Mouse (Mus musculus): ENCODE results near the gene Grifin. TPM values are rescaled to one million over a fixed set of nuclear protein-coding genes. Genes with fewer than 3 reads are reported as not detected.

Grifin gene
- polyA plus RNA-seq, 1 experiment from 2014 or later = not detected

DNA sequence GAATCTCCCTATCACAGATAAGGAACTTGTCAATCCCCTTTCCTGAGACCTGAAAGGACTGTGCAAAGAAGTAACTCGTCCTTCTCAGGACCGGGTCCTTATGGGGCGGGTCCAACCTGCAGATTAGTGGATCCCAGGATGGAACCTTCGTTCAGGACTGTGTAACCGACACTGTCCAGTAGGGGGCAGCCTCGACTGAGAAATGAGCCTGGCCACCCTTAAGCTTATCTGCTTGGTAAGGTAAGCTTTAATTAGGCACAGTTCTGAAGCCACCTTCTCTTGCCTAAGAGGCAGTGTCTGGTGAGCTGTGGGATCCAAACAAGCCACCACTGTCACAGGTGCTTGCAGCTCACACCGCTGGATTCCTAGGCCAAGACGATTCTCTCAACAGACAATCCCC, 24.8 kb downstream of the Grifin start:
- Histone ChIP-seq H3K4me1 (replicated peaks) (peaks cover 21% of the 10 kb centered on the region), H3K27ac (replicated peaks) (no peak overlapping the region), H3K36me3 (no peaks in the 10 kb centered on the region), H3K4me2 (no peak overlapping the region), H3K27me3 (no peaks in the 10 kb centered on the region), H3K9ac (no peak overlapping the region), H3K9me3 (no peaks in the 10 kb centered on the region), H3K4me3 (no peak overlapping the region)
- ATAC-seq (ENCODE audit: low FRiP score, low read depth) = no peak
- WGBS = 15% methylated on average over 8 of the region's 8 CpGs

DNA sequence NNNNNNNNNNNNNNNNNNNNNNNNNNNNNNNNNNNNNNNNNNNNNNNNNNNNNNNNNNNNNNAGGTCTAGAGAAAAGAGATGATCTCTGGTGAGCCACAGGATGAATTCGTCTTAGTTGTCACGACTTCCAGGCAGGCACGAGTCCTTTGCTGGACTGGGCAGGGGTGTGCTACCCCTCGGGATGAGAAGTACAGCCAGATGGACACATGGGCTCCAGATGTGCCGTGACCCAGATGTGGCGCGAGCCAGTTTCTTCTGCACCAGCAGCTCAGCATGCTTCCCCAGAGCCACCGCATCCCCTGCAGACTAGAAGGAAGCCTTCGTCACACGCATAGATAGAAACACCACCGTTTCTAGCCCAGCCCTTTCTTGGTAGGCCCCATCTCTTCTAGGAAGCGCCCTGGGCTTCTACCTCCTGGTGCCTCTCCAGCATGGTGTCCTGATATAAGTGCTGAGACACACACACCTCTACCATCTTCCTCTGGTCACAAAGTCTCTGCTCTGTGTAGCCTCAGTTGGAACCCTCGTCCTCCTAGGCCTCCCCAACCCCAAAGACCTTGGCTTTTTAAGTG, 26.7 kb downstream of the Grifin start:
- Histone ChIP-seq H3K27me3 (no peaks in the 10 kb centered on the region), H3K36me3 (no peaks in the 10 kb centered on the region), H3K4me3 (no peak overlapping the region), H3K27ac (replicated peaks) (no peak overlapping the region), H3K4me1 (replicated peaks) (peaks cover 13% of the 10 kb centered on the region), H3K9ac (no peak overlapping the region), H3K9me3 (no peaks in the 10 kb centered on the region), H3K4me2 (no peak overlapping the region)
- WGBS = 81% methylated on average over 13 of the region's 13 CpGs
- ATAC-seq (ENCODE audit: low FRiP score, low read depth) = no peak

DNA sequence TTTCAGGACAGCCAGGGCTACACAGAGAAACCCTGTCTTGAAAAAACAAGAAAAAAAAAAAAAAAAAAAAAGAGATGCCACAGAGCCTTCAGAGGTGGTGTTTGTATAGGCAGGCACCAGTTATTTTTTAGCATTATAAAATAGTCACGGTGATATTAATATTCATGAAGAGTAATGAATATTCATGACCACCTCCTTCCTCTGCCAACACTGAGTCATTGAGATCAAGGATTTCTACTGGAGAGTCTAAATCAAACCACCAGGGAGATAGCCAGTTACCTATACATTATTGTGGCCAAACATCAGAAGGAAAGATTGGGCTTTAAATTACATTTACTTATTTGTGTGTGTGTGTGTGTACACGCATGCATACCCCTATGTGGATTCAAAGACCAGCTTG, 38.1 kb downstream of the Grifin start:
- no peaks in the 10 kb centered on the region for H3K9me3 ChIP-seq
- no peaks in the 10 kb centered on the region for H3K27me3 ChIP-seq
- H3K4me1 ChIP-seq (replicated peaks) = no peaks in the 10 kb centered on the region
- no peak overlapping the region for H3K4me2 ChIP-seq
- H3K36me3 ChIP-seq = peaks cover 36% of the 10 kb centered on the region
- no peak for ATAC-seq (ENCODE audit: low FRiP score, low read depth)
- no peak overlapping the region for H3K9ac ChIP-seq
- H3K4me3 ChIP-seq = no peak overlapping the region
- no peak overlapping the region for H3K27ac ChIP-seq (replicated peaks)
- WGBS = 61% methylated on average over 2 of the region's 2 CpGs

DNA sequence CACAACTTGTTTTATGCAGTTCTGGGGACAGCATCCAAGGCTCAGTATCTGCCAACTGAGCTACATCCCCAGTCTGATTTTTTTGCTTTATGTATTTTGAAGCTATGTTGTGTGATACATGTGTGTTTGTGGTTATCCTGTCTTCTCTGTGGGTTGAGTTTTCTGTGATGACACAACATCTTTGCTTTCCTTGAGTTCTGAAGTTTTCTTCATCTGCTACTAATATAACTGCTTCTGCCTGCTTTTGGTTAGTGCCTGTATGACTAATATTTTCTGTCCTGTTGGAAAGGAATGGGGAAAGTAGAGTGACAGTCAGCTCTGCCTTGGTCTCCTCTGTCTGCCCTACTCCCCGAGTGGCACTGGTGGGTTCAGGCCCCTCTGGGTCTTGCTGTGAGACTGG, 43.7 kb downstream of the Grifin start:
- Histone ChIP-seq H3K9me3 (no peaks in the 10 kb centered on the region), H3K4me2 (no peak overlapping the region), H3K27me3 (no peaks in the 10 kb centered on the region), H3K27ac (replicated peaks) (no peak overlapping the region), H3K9ac (no peak overlapping the region), H3K4me1 (replicated peaks) (no peaks in the 10 kb centered on the region), H3K4me3 (no peak overlapping the region), H3K36me3 (peaks cover 28% of the 10 kb centered on the region)
- 85% methylated on average over 1 of the region's 1 CpGs for WGBS
- no peak for ATAC-seq (ENCODE audit: low FRiP score, low read depth)

DNA sequence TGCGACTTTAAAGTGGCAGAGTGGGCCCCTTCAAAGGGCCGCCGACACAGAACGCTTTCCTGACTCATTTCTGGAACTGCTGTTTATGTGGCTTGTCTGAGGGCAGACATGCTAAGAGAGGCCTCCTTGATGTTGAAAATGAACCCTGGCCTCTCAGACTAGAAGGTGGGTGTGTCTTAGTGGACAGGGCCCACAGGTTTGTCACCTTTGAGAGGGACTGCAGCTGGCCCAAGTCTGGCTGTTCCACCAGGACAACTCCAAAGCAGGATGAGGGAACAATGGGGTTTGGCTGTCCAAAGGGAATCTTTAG, 47.0 kb downstream of the Grifin start:
- WGBS = 83% methylated on average over 4 of the region's 4 CpGs
- ATAC-seq (ENCODE audit: low FRiP score, low read depth) = no peak
- H3K36me3 ChIP-seq = no peaks in the 10 kb centered on the region; the same call in 1 of the 2 replicates

DNA sequence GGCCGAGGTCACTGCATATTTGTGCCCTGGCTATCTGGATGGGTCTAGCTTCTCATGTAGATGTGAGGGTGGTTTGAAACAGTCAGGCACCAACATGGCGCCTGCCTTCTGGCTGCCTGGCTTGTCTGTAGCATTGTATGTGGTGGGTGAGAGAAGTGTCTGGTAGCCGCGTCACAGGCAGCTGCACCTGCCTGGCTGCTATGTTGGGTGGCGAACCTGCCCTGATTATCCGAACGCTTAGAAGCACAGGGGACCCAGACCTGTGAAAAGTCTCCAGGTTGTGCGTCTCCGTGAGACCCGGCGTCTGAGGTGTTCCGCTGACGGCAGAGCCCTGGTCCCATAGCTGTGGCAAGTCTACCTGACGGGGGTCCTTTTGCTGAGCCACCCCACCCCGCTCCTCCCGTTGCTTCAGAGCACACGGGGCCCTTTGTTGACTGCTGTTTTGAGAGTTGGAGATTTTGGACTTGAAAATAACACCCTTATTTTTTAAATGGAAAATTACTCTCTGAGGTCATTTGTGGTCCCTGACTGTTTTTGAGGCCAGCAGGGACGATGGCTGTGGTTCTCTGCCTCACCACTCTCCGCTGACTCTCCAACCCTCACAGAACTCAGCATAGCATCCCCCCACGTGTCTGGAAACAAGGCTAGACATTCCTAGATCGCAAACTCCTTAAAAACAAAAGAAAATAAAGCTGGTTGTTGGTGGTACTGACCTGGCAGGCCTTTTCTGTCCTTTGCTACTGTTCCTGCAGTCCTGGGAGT, 47.5 kb downstream of the Grifin start:
- Histone ChIP-seq H3K9me3 (no peaks in the 10 kb centered on the region), H3K9ac (no peak overlapping the region), H3K4me3 (no peak overlapping the region), H3K36me3 (no peaks in the 10 kb centered on the region), H3K27ac (replicated peaks) (no peak overlapping the region), H3K4me2 (no peak overlapping the region), H3K27me3 (no peaks in the 10 kb centered on the region), H3K4me1 (replicated peaks) (peaks cover 4% of the 10 kb centered on the region; the same call in 1 of the 2 replicates)
- no peak for ATAC-seq (ENCODE audit: low FRiP score, low read depth)
- WGBS = 91% methylated on average over 21 of the region's 21 CpGs

More for the DNA sequence above, 47.0 kb downstream of the Grifin start:
- Histone ChIP-seq H3K27ac (replicated peaks) (no peak overlapping the region), H3K4me1 (replicated peaks) (peaks cover 4% of the 10 kb centered on the region; the same call in 1 of the 2 replicates), H3K9ac (no peak overlapping the region), H3K4me3 (no peak overlapping the region), H3K9me3 (no peaks in the 10 kb centered on the region), H3K27me3 (no peaks in the 10 kb centered on the region), H3K4me2 (no peak overlapping the region)

DNA sequence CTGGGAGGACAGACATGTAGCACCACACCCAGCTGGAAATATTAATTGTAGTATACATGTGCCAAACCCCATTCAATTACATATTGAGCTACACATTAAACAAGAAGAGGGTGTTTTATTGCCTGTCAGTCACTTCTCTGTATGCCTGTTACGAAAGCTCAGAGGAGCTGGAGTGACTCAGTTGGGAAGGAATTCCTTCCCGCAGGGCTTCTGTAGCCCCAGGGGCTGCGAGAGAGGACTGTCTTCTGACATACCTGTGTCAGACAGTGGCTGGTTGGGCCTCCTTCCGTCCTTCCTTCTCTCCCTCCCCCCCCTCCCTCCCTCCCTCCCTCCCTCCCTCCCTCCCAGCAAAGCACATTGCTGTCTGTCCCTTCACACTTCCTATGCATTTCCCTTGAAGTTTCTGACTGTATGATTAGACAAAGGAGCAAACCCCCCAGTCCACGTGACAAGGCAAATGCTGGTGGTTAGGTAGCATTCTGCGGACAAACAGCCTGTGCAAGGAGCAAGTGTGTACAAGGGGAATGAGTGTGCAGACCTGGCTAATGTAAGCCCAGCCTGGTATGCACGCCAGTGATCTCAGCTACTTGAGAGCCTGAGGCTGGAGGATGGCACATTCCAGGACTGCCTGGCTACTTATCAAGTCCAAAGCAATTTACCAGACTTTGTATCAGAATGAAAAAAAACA, 49.9 kb downstream of the Grifin start:
- ATAC-seq (ENCODE audit: low FRiP score, low read depth) = no peak
- Histone ChIP-seq H3K27ac (replicated peaks) (no peak overlapping the region), H3K9ac (no peak overlapping the region), H3K4me3 (no peak overlapping the region), H3K4me2 (no peak overlapping the region), H3K4me1 (replicated peaks) (peaks cover 16% of the 10 kb centered on the region), H3K9me3 (no peaks in the 10 kb centered on the region), H3K27me3 (no peaks in the 10 kb centered on the region), H3K36me3 (no peaks in the 10 kb centered on the region)
- whole genome bisulfite sequencing = 52% methylated on average over 7 of the region's 7 CpGs

DNA sequence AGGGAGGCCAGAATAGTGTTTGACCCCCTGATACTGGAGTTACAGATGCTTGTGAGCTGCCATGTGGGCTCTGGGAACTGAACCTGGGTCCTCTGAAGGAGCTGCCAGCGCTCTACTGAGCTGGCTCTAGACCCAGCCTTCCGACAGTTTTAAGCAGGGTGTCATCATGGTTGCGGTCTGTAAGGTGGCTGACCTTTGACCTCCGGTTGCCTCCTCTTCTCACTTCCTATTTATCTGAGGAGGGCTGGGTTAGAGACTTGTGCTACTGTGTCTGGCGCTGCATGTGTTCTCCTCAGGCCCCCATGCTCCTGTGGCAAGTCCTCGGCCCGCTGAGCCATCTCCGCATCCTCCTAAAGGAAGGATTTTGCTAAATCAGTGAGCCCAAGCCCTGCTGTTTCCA, 51.0 kb downstream of the Grifin start:
- H3K9ac ChIP-seq = no peak overlapping the region
- ATAC-seq (ENCODE audit: low FRiP score, low read depth) = no peak
- H3K27me3 ChIP-seq = no peaks in the 10 kb centered on the region
- no peaks in the 10 kb centered on the region for H3K9me3 ChIP-seq
- WGBS = 69% methylated on average over 8 of the region's 8 CpGs
- H3K4me2 ChIP-seq = no peak overlapping the region
- H3K36me3 ChIP-seq = no peaks in the 10 kb centered on the region
- H3K27ac ChIP-seq (replicated peaks) = no peak overlapping the region
- H3K4me3 ChIP-seq = no peak overlapping the region
- peaks cover 26% of the 10 kb centered on the region for H3K4me1 ChIP-seq (replicated peaks)

Other genes starting within 250 kb of the Grifin start
- gene Mad1l1, start 243.5 kb downstream of the Grifin start, polyA plus RNA-seq (2015; fragmentation: Nextera tagmentation; extraction: Ambion mirVana) = 32.5 and 33.1 TPM in 2 replicates
- 23.5 and 24.3 TPM in 2 replicates for gene Nudt1, start 243.4 kb downstream of the Grifin start, polyA plus RNA-seq (2015; fragmentation: Nextera tagmentation; extraction: Ambion mirVana)
- gene Mrm2, start 233.2 kb downstream of the Grifin start, polyA plus RNA-seq (2015; fragmentation: Nextera tagmentation; extraction: Ambion mirVana) = 20.9 and 21.6 TPM in 2 replicates
- gene Snx8, start 175.8 kb downstream of the Grifin start, polyA plus RNA-seq (2015; fragmentation: Nextera tagmentation; extraction: Ambion mirVana) = 37.7 and 40.2 TPM in 2 replicates
- 85.0 and 102 TPM in 2 replicates for gene Eif3b, start 145.7 kb downstream of the Grifin start, polyA plus RNA-seq (2015; fragmentation: Nextera tagmentation; extraction: Ambion mirVana)
- gene Gm4869, start 119.4 kb downstream of the Grifin start, polyA plus RNA-seq (2015; fragmentation: Nextera tagmentation; extraction: Ambion mirVana) = not detected in 2 replicates
- 25.2 and 26.1 TPM in 2 replicates for gene Chst12, start 59.5 kb downstream of the Grifin start, polyA plus RNA-seq (2015; fragmentation: Nextera tagmentation; extraction: Ambion mirVana)
- gene Lfng, start 42.2 kb upstream of the Grifin start, polyA plus RNA-seq (2015; fragmentation: Nextera tagmentation; extraction: Ambion mirVana) = 28.4 and 28.8 TPM in 2 replicates
- gene Ttyh3, start 84.0 kb upstream of the Grifin start, polyA plus RNA-seq (2015; fragmentation: Nextera tagmentation; extraction: Ambion mirVana) = 84.6 and 85.2 TPM in 2 replicates
- 26.0 and 29.4 TPM in 2 replicates for gene Iqce, start 137.3 kb upstream of the Grifin start, polyA plus RNA-seq (2015; fragmentation: Nextera tagmentation; extraction: Ambion mirVana)
- 24.9 TPM in 2 replicates for gene Brat1, start 139.9 kb upstream of the Grifin start, polyA plus RNA-seq (2015; fragmentation: Nextera tagmentation; extraction: Ambion mirVana)
- gene Amz1, start 159.1 kb upstream of the Grifin start, polyA plus RNA-seq (2015; fragmentation: Nextera tagmentation; extraction: Ambion mirVana) = 3.9 and 5.1 TPM in 2 replicates

All from hindbrain, embryonic 15.5 days (tissue).